Mouse (Mus musculus) heart, adult 2 months (tissue): ENCODE results near the gene Pi4k2a. TPM values are rescaled to one million over a fixed set of nuclear protein-coding genes. Genes with fewer than 3 reads are reported as not detected.

Experiments
- DNase-seq, 2 experiments: peaks; one replicate each; pipeline ENCODE4 v3.0.0; 2021
- H3K27ac ChIP-seq: fragments of 200-600 bp; 2 replicates; pipeline ENCODE4 v1.8.1; 2022
- H3K27me3 ChIP-seq: fragments of 200-500 bp; 2 replicates; pipeline ENCODE4 v1.6.1; 2012; ENCODE audit warnings: mild to moderate bottlenecking, low read length, inconsistent platforms, mixed read lengths; ENCODE audit not compliant: control insufficient read depth, insufficient read depth
- H3K36me3 ChIP-seq: fragments of 200-500 bp; 2 replicates; pipeline ENCODE4 v1.6.1; 2012; ENCODE audit warnings: low read length, inconsistent platforms; ENCODE audit not compliant: control insufficient read depth, insufficient read depth
- H3K4me1 ChIP-seq: fragments of 200-500 bp; 2 replicates; pipeline ENCODE4 v1.6.1; 2011; ENCODE audit warnings: low read length; ENCODE audit not compliant: control insufficient read depth, insufficient read depth
- H3K4me3 ChIP-seq: fragments of 200-600 bp; 2 replicates; pipeline ENCODE4 v1.8.1; 2022
- H3K79me2 ChIP-seq: fragments of 200-500 bp; replicated peaks from 2 replicates; pipeline ENCODE4 v1.6.1; 2012; ENCODE audit warnings: mild to moderate bottlenecking, inconsistent platforms, low read length, moderate library complexity, mixed read lengths; ENCODE audit not compliant: control insufficient read depth, insufficient read depth
- H3K9ac ChIP-seq: fragments of 200-500 bp; 2 replicates; pipeline ENCODE4 v1.6.1; 2012; ENCODE audit warnings: low read depth, mild to moderate bottlenecking, control low read depth, inconsistent platforms, low read length, mixed read lengths
- CTCF ChIP-seq: fragments of 200-600 bp; IDR thresholded peaks from 2 replicates; pipeline ENCODE4 v1.8.1; 2022; ENCODE audit warnings: antibody characterized with exemption, mild to moderate bottlenecking, moderate library complexity
- EP300 ChIP-seq: fragments of 200-500 bp; IDR thresholded peaks from 2 replicates; pipeline ENCODE4 v1.6.1; 2011; ENCODE audit warnings: low read depth, low read length, control low read depth; ENCODE audit not compliant: insufficient read depth
- POLR2A ChIP-seq: fragments of 200-500 bp; IDR thresholded peaks from 2 replicates; pipeline ENCODE4 v1.6.1; 2011; ENCODE audit warnings: mild to moderate bottlenecking, low read depth, low read length, control low read depth; ENCODE audit not compliant: insufficient read depth
- WGBS: fragments of 180-500 bp; shearing (Covaris S2); methylation state at CpG from one replicate; pipeline ENCODE4 v1.1.7; 2018; 5-methylcytosine and 5-hydroxymethylcytosine counted together
- intact Hi-C: fragments of 180-260 bp; cut with DNase I; formaldehyde crosslinking; loops from one replicate; pipeline ENCODE4 v1.15.1; 2025
- long read RNA-seq: library from polyadenylated mRNA; stranded (forward); transcript quantifications from one replicate; pipeline ENCODE4 v2.0.0, GENCODE M21; 2021
- polyA plus RNA-seq: library from polyadenylated mRNA; depleted of rRNA; stranded (reverse); fragments of >200 nt; gene quantifications from 2 replicates; pipeline ENCODE4 v1.2.3, GENCODE M21; 2012; rRNA removed
- total RNA-seq, 2 experiments: library from RNA; stranded (reverse); gene quantifications; 2 replicates each; pipeline ENCODE4 v1.2.3; 2021

Gene Pi4k2a
- total RNA-seq (10 to 100 TPM; 18.2 to 21.3 TPM), polyA plus RNA-seq (15.1 and 21.4 TPM in 2 replicates)
- long read RNA-seq, transcript Pi4k2a-201 (9 exons, 3,604 nt) = major isoform, 12 of 26 reads
- long read RNA-seq, transcript Pi4k2a-202 (10 exons, 1,939 nt) = minor isoform, 6 of 26 reads
- long read RNA-seq, partial matches to known transcripts = 6 of 26 reads
- long read RNA-seq, other reads (novel, unspliced or antisense) = 2 of 26 reads

GRCm38 (mm10) chr19:42089748-42090595 is at the start of gene Pi4k2a:
TSS of gene Pi4k2a (plus strand) at chr19:42090470.
- WGBS = under 1% methylated on average over 52 of the region's 55 CpGs
- Histone ChIP-seq H3K27ac (peak within 1 kb of the TSS; percentile 86), H3K27me3 (peaks cover 4% of the 10 kb centered on the region), H3K4me1 (peaks cover 6% of the 10 kb centered on the region), H3K79me2 (no peaks in the 10 kb centered on the region), H3K4me3 (peak within 1 kb of the TSS; percentile 64), H3K36me3 (no peaks in the 10 kb centered on the region), H3K9ac (peak within 1 kb of the TSS; percentile 89)
- TF ChIP-seq CTCF = 0 out of 2 replicates have a peak, but pooled peaks have one; percentile 11
- TF ChIP-seq EP300 = peak; percentile 64; the same call in 1 of the 2 replicates
- TF ChIP-seq POLR2A = peak; percentile 89
- peak; percentile 96 to 100 for DNase-seq
- intact Hi-C loops = loop anchor here (2.0 to 5.0 kb wide), 5 partner anchors 37 to 178 kb away; partner anchors contain the start of genes Exosc1, Marveld1, Mms19 and Pgam1

- no peaks in the 10 kb centered on the region for H3K27me3 ChIP-seq
- no peaks in the 10 kb centered on the region for H3K79me2 ChIP-seq
- H3K36me3 ChIP-seq = no peaks in the 10 kb centered on the region
- peaks cover 3% of the 10 kb centered on the region; the same call in 1 of the 2 replicates for H3K4me1 ChIP-seq
- 96% methylated on average over 6 of the region's 6 CpGs for WGBS
- no peak overlapping the region for H3K4me3 ChIP-seq
- DNase-seq = no peak
- no peak overlapping the region for H3K27ac ChIP-seq
- intact Hi-C loops = no loop called here
- no peak overlapping the region for H3K9ac ChIP-seq
- TF ChIP-seq POLR2A (no peak), EP300 (no peak), CTCF (no peak)
These were observed 46.3 kb upstream of the Pi4k2a start for GRCm38 (mm10) chr19:42043988-42044387.

DNA sequence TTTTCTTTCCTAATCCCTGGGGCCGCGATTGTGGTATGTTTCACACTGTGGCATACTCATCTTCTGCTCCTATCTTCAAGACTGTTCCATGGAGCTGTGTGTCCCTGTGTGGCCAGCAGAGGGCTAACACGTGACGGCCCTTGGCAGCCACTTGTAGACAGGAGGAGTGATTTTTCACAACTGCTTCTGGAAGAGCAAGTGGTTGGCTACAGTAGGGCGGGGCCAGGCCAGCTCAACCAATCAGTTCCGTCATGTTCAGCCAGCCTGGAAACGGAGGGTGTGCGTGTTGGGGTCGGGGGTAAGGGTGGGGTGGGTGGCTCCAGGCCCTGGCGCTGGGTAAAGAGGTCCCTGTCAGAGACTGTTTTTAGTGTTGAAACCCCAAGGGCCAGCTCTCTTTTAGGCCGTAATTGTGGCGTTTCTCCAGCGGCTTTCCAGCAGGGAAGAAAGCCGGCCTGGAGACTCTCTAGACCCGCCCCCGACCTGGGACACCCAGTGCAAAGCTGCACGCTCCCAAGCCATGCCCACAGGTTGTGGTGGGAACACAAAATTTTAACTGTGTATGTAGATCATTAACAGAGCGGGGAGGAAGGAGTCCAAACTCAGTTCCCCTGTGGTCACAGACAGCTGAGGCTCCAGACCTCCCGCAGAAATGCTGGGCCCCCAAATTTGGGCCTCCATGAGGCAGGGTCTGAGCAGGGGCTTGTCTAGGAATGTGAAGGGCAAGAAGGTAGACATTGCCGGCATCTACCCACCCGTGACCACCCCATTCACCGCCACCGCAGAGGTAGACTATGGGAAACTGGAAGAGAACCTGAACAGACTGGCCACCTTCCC is 44.8 kb upstream of the Pi4k2a start, which contains the start of gene Hoga1:
Gene Hoga1 (plus strand): TSS at position 342 of the 834 bp plus-strand sequence.
- no peaks in the 10 kb centered on the region for H3K36me3 ChIP-seq
- peak within 1 kb of the TSS; percentile 23 for H3K9ac ChIP-seq
- intact Hi-C loops = no loop called here
- no peaks in the 10 kb centered on the region for H3K79me2 ChIP-seq
- H3K27ac ChIP-seq = peak within 1 kb of the TSS; percentile 52
- H3K27me3 ChIP-seq = no peaks in the 10 kb centered on the region
- peaks cover 3% of the 10 kb centered on the region; the same call in 1 of the 2 replicates for H3K4me1 ChIP-seq
- TF ChIP-seq CTCF = peak; percentile 80
- 0 out of 2 replicates have a peak, but pooled peaks have one; percentile 20 for TF ChIP-seq EP300
- TF ChIP-seq POLR2A = no peak
- DNase-seq = peak; percentile 80 to 85
- 23% methylated on average over 23 of the region's 23 CpGs for WGBS
- H3K4me3 ChIP-seq = peak within 1 kb of the TSS; percentile 50

- Histone ChIP-seq H3K9ac (no peak overlapping the region), H3K4me3 (no peak overlapping the region), H3K36me3 (no peaks in the 10 kb centered on the region), H3K79me2 (no peaks in the 10 kb centered on the region), H3K27ac (no peak overlapping the region), H3K27me3 (no peaks in the 10 kb centered on the region), H3K4me1 (peaks cover 3% of the 10 kb centered on the region; the same call in 1 of the 2 replicates)
- WGBS = 76% methylated on average over 1 of the region's 1 CpGs
- intact Hi-C loops = no loop called here
- no peak for DNase-seq
- TF ChIP-seq POLR2A (no peak), CTCF (no peak), EP300 (no peak)
These were observed 40.0 kb upstream of the Pi4k2a start for GRCm38 (mm10) chr19:42050251-42050650.

GRCm38 (mm10) chr19:42051351-42051750 is 38.9 kb upstream of the Pi4k2a start:
- no peaks in the 10 kb centered on the region for H3K36me3 ChIP-seq
- TF ChIP-seq CTCF = no peak
- TF ChIP-seq EP300 = no peak
- TF ChIP-seq POLR2A = no peak
- DNase-seq = no peak

More at GRCm38 (mm10) chr19:42051351-42051750, 38.9 kb upstream of the Pi4k2a start:
- intact Hi-C loops = no loop called here
- 79% methylated on average over 3 of the region's 3 CpGs for WGBS
- H3K9ac ChIP-seq = no peak overlapping the region
- no peaks in the 10 kb centered on the region for H3K79me2 ChIP-seq
- no peaks in the 10 kb centered on the region for H3K27me3 ChIP-seq
- no peaks in the 10 kb centered on the region for H3K4me1 ChIP-seq
- no peak overlapping the region for H3K4me3 ChIP-seq
- no peak overlapping the region for H3K27ac ChIP-seq
